Comparison of ENCODE assay signal across 10 mouse cellular contexts in genomic region chr1:134719718-134720304, GRCm38 (mm10).
DNase-seq lines count a peak whose midpoint lies in the region; ATAC-seq lines count a peak whose summit lies in the region.
"Had no signal": no experiment of that assay in that cellular context is flagged by ENCODE, and none has a peak within 500 bp of the region (broad histone marks: within the 10 kb centered on the region; RNA-seq: fewer than 3 reads in every experiment).

No protein-coding gene starts in this region.

- H3K27ac ChIP-seq in hindbrain, embryonic 10.5 days: peak overlapping the region; percentile 77
- no peak overlapping the region for H3K27ac ChIP-seq in hindbrain, embryonic 13.5 days
- H3K27ac ChIP-seq in forebrain, embryonic 14.5 days (ENCODE audit: low read depth, low read length): no peak overlapping the region

- no peaks in the 10 kb centered on the region for H3K9me3 ChIP-seq in hindbrain, embryonic 10.5 days
- no peaks in the 10 kb centered on the region for H3K9me3 ChIP-seq in hindbrain, embryonic 13.5 days
- no peaks in the 10 kb centered on the region for H3K9me3 ChIP-seq in forebrain, embryonic 14.5 days (replicated peaks; ENCODE audit: control insufficient read depth, low read length)

- H3K4me3 ChIP-seq in hindbrain, embryonic 10.5 days: no peak overlapping the region
- H3K4me3 ChIP-seq in hindbrain, embryonic 13.5 days: no peak overlapping the region
- H3K4me3 ChIP-seq in forebrain, embryonic 14.5 days (ENCODE audit: low read depth, low read length): no peak overlapping the region

- 60% methylated on average over 12 of the region's 12 CpGs for WGBS in hindbrain, embryonic 10.5 days
- 51% methylated on average over 12 of the region's 12 CpGs for WGBS in hindbrain, embryonic 13.5 days
- 39% methylated on average over 12 of the region's 12 CpGs for WGBS in forebrain, embryonic 14.5 days

- H3K4me1 ChIP-seq in hindbrain, embryonic 10.5 days (replicated peaks): peaks cover 36% of the 10 kb centered on the region
- H3K4me1 ChIP-seq in hindbrain, embryonic 13.5 days (replicated peaks): peaks cover 22% of the 10 kb centered on the region
- no peaks in the 10 kb centered on the region for H3K4me1 ChIP-seq in forebrain, embryonic 14.5 days (ENCODE audit: control insufficient read depth, insufficient read depth, low read length)

- no peak overlapping the region for H3K4me2 ChIP-seq in hindbrain, embryonic 13.5 days
- H3K4me2 ChIP-seq in forebrain, embryonic 14.5 days (ENCODE audit: low read length): no peak overlapping the region

- H3K36me3 ChIP-seq in hindbrain, embryonic 10.5 days: peaks cover 14% of the 10 kb centered on the region; the same call in 1 of the 2 replicates
- no peaks in the 10 kb centered on the region for H3K36me3 ChIP-seq in hindbrain, embryonic 13.5 days
- no peaks in the 10 kb centered on the region for H3K36me3 ChIP-seq in forebrain, embryonic 14.5 days (ENCODE audit: control insufficient read depth, insufficient read depth, low read length)

- DNase-seq in hindbrain, embryonic 10.5 days (ENCODE audit: low spot score): no peak
- peak; percentile 52 for DNase-seq in testis, postnatal 10 days (ENCODE audit: low spot score)
- no peak for DNase-seq in testis, postnatal 14 days (ENCODE audit: low spot score)
- no peak for DNase-seq in embryo, embryonic 9.5 days (ENCODE audit: extremely low spot score)
- DNase-seq in adrenal gland, postnatal 14 days: no peak
- DNase-seq in forebrain, embryonic 14.5 days (ENCODE audit: low spot score): no peak
- DNase-seq: adrenal gland, postnatal 25 days; lung, adult 18-20 months had no signal

- H3K27me3 ChIP-seq in hindbrain, embryonic 10.5 days (ENCODE audit: insufficient read depth, poor library complexity, severe bottlenecking): peaks cover 37% of the 10 kb centered on the region
- 0 out of 2 replicates have a peak, but pooled peaks cover 4% of the 10 kb centered on the region for H3K27me3 ChIP-seq in hindbrain, embryonic 13.5 days
- no peaks in the 10 kb centered on the region for H3K27me3 ChIP-seq in forebrain, embryonic 14.5 days (replicated peaks; ENCODE audit: control insufficient read depth, insufficient read depth, low read length)

- no peak overlapping the region for H3K9ac ChIP-seq in hindbrain, embryonic 13.5 days
- H3K9ac ChIP-seq in forebrain, embryonic 14.5 days (ENCODE audit: low read length): no peak overlapping the region

- ATAC-seq in hindbrain, embryonic 13.5 days (ENCODE audit: low FRiP score): no peak
- peak; percentile 94 for ATAC-seq in megakaryocyte, adult 5-6 weeks (ENCODE audit: poor library complexity, severe bottlenecking)
- no peak for ATAC-seq in forebrain, embryonic 14.5 days
